Mouse (Mus musculus): ENCODE data around the gene Stam. TPM values are rescaled to one million over a fixed set of nuclear protein-coding genes. Genes with fewer than 3 reads are reported as not detected.

Gene Stam
- 93.9 and 95.8 TPM in 2 replicates for polyA plus RNA-seq (2016; fragmentation: Nextera tagmentation; extraction: Ambion mirVana)

- no peaks in the 10 kb centered on the region for H3K36me3 ChIP-seq
- H3K4me2 ChIP-seq (replicated peaks) = peak within 1 kb of the TSS; percentile 63
- ATAC-seq (ENCODE audit: low FRiP score) = peak; percentile 98
- peak within 1 kb of the TSS; percentile 94 for H3K27ac ChIP-seq
- H3K27me3 ChIP-seq = no peaks in the 10 kb centered on the region
- peak within 1 kb of the TSS; percentile 89 for H3K9ac ChIP-seq
- no peaks in the 10 kb centered on the region for H3K9me3 ChIP-seq (replicated peaks)
- WGBS = under 1% methylated on average over 50 of the region's 50 CpGs
- H3K4me1 ChIP-seq = peaks cover 20% of the 10 kb centered on the region
- H3K4me3 ChIP-seq = peak within 1 kb of the TSS; percentile 59
These were observed at the start of gene Stam for GRCm38 (mm10) chr2:14073362-14074220. Gene Stam (plus strand): TSS chr2:14074098.

DNA sequence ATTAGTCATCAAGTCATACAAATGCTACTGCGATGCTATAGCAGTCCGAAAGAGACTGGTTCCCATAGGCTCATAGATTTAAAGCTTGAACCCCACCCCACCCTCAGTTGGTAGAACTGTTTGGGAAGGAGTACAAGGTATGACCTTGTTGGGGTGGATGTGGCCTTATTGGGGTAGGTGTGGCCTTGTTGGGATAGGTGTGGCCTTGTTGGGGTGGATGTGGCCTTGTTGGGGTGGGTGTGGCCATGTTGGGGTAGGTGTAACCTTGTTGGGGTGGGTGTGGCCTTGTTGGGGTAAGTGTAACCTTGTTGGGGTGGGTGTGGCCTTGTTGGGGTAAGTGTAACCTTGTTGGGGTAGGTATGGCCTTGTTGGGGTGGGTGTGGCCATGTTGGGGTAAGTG is 32.6 kb upstream of the Stam start:
- Histone ChIP-seq H3K4me3 (no peak overlapping the region), H3K36me3 (no peaks in the 10 kb centered on the region), H3K9me3 (replicated peaks) (no peaks in the 10 kb centered on the region), H3K4me1 (0 out of 2 replicates have a peak, but pooled peaks cover 3% of the 10 kb centered on the region), H3K27ac (no peak overlapping the region), H3K27me3 (no peaks in the 10 kb centered on the region), H3K4me2 (replicated peaks) (no peak overlapping the region), H3K9ac (no peak overlapping the region)
- ATAC-seq (ENCODE audit: low FRiP score) = no peak
- WGBS = 100% methylated on average over 2 of the region's 2 CpGs

- H3K27me3 ChIP-seq = no peaks in the 10 kb centered on the region
- no peak overlapping the region for H3K27ac ChIP-seq
- no peaks in the 10 kb centered on the region for H3K36me3 ChIP-seq
- 0 out of 2 replicates have a peak, but pooled peaks have one; percentile 55 for ATAC-seq (ENCODE audit: low FRiP score)
- 75% methylated on average over 3 of the region's 3 CpGs for WGBS
- H3K9me3 ChIP-seq (replicated peaks) = no peaks in the 10 kb centered on the region
- H3K9ac ChIP-seq = no peak overlapping the region
- H3K4me2 ChIP-seq (replicated peaks) = no peak overlapping the region
- 0 out of 2 replicates have a peak, but pooled peaks cover 3% of the 10 kb centered on the region for H3K4me1 ChIP-seq
- H3K4me3 ChIP-seq = no peak overlapping the region
These were observed 30.9 kb upstream of the Stam start for GRCm38 (mm10) chr2:14043011-14043410.

DNA sequence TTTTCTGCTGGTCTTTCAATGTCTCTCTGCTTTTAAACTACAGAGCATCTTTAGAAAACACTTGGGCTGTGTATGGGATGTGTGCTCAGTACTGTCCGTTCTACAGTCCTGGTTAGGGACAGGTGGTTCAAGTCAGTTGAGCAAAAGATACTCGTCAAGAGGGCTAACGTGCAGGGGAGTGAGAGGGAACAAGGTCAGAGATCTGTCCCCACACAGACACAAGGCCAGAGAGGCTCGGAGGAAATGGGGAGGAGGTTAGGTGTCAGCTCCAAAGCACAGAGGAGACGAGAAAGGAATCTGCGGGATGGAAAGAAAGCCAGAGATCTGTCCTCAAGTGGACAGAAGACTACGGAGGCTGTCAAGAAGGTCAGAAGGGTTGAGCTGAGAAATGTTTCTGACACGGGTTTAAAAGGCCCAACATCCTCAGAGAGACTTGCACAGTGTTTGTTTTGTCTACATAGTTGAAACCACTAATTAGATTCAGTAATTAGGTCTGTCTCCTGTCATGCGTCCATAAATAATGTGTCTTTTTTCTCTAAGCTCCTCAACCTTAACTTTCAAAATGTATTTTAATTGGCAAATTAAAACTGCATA is 30.2 kb upstream of the Stam start:
- Histone ChIP-seq H3K4me1 (0 out of 2 replicates have a peak, but pooled peaks cover 4% of the 10 kb centered on the region), H3K27me3 (no peaks in the 10 kb centered on the region), H3K9me3 (replicated peaks) (no peaks in the 10 kb centered on the region), H3K36me3 (no peaks in the 10 kb centered on the region), H3K9ac (no peak overlapping the region), H3K4me2 (replicated peaks) (no peak overlapping the region), H3K27ac (no peak overlapping the region), H3K4me3 (no peak overlapping the region)
- 63% methylated on average over 9 of the region's 9 CpGs for WGBS
- no peak for ATAC-seq (ENCODE audit: low FRiP score)

- peak; percentile 83 for ATAC-seq (ENCODE audit: low FRiP score)
- no peak overlapping the region for H3K27ac ChIP-seq
- H3K27me3 ChIP-seq = no peaks in the 10 kb centered on the region
- no peak overlapping the region for H3K9ac ChIP-seq
- no peaks in the 10 kb centered on the region for H3K9me3 ChIP-seq (replicated peaks)
- no peak overlapping the region for H3K4me3 ChIP-seq
- 0 out of 2 replicates have a peak, but pooled peaks cover 3% of the 10 kb centered on the region for H3K4me1 ChIP-seq
- H3K4me2 ChIP-seq (replicated peaks) = no peak overlapping the region
- no peaks in the 10 kb centered on the region for H3K36me3 ChIP-seq
These were observed 25.5 kb upstream of the Stam start for GRCm38 (mm10) chr2:14048381-14048780.

GRCm38 (mm10) chr2:14048808-14049207 is 25.1 kb upstream of the Stam start:
- Histone ChIP-seq H3K9ac (no peak overlapping the region), H3K4me1 (peaks cover 5% of the 10 kb centered on the region; the same call in 1 of the 2 replicates), H3K36me3 (no peaks in the 10 kb centered on the region), H3K4me3 (no peak overlapping the region), H3K27ac (no peak overlapping the region), H3K9me3 (replicated peaks) (no peaks in the 10 kb centered on the region), H3K27me3 (no peaks in the 10 kb centered on the region), H3K4me2 (replicated peaks) (no peak overlapping the region)
- 80% methylated on average over 5 of the region's 5 CpGs for WGBS
- no peak for ATAC-seq (ENCODE audit: low FRiP score)

DNA sequence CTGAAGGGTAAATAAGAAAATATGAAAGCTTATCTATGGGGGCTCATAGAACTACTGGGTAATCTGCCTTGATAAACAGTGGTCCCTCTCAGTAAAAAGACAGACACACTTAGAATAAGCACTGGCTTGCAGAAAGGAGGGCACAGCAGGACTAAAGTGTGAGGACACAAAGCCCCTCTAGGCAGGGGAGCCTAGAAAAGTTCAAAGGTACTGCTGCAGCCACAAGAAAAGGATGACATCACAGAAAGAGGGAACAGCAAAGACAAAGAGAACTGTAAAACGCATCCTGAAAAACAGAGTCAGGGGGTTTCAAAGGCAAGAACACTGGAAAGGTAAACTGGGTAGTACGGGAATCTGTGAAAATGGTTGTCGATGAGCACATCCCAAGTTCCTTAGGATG is 20.3 kb upstream of the Stam start:
- H3K4me2 ChIP-seq (replicated peaks) = no peak overlapping the region
- peaks cover 11% of the 10 kb centered on the region for H3K4me1 ChIP-seq
- WGBS = 42% methylated on average over 3 of the region's 3 CpGs
- no peak overlapping the region for H3K4me3 ChIP-seq
- H3K27me3 ChIP-seq = no peaks in the 10 kb centered on the region
- no peak overlapping the region for H3K27ac ChIP-seq
- ATAC-seq (ENCODE audit: low FRiP score) = no peak
- H3K9ac ChIP-seq = no peak overlapping the region
- H3K36me3 ChIP-seq = no peaks in the 10 kb centered on the region
- no peaks in the 10 kb centered on the region for H3K9me3 ChIP-seq (replicated peaks)

- no peak overlapping the region for H3K9ac ChIP-seq
- peaks cover 8% of the 10 kb centered on the region for H3K4me1 ChIP-seq
- H3K4me3 ChIP-seq = no peak overlapping the region
- no peak overlapping the region for H3K4me2 ChIP-seq (replicated peaks)
- ATAC-seq (ENCODE audit: low FRiP score) = no peak
- no peaks in the 10 kb centered on the region for H3K36me3 ChIP-seq
- 53% methylated on average over 3 of the region's 3 CpGs for WGBS
- H3K27me3 ChIP-seq = no peaks in the 10 kb centered on the region
- H3K27ac ChIP-seq = no peak overlapping the region
- no peaks in the 10 kb centered on the region for H3K9me3 ChIP-seq (replicated peaks)
These were observed 19.7 kb upstream of the Stam start for GRCm38 (mm10) chr2:14054163-14054562.

DNA sequence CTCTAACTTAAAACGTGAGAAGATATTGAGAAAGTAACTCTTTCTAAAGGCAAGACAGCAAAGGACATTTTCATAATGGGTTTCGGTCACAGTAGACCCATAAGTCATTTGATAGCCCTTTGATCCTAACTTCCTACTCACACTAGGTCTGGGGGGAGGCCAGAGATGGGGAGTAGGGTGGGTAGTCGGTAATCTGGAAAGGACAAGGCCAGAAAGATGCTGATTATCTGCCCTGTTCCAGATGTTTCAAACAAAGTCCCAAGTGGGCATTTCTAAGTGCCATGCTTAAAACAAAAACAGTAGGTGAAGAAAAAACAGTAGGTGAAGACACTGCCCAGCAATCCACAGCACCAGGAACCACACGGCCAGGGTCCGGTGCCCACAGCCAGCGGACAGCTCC is 19.2 kb upstream of the Stam start:
- Histone ChIP-seq H3K4me2 (replicated peaks) (peak overlapping the region; percentile 77), H3K36me3 (no peaks in the 10 kb centered on the region), H3K27ac (peak overlapping the region; percentile 95), H3K4me3 (peak overlapping the region; percentile 72), H3K9me3 (replicated peaks) (no peaks in the 10 kb centered on the region), H3K9ac (peak overlapping the region; percentile 79), H3K27me3 (no peaks in the 10 kb centered on the region), H3K4me1 (peaks cover 8% of the 10 kb centered on the region)
- WGBS = 4% methylated on average over 6 of the region's 6 CpGs
- ATAC-seq (ENCODE audit: low FRiP score) = peak; percentile 21

- peak overlapping the region; percentile 79 for H3K9ac ChIP-seq
- under 1% methylated on average over 55 of the region's 58 CpGs for WGBS
- peak; percentile 94 for ATAC-seq (ENCODE audit: low FRiP score)
These were observed 18.7 kb upstream of the Stam start for GRCm38 (mm10) chr2:14055168-14055565.

GRCm38 (mm10) chr2:14055566-14056331 is 18.1 kb upstream of the Stam start, which contains the start of gene Hacd1:
Gene Hacd1 (minus strand): TSS chr2:14056135.
- peak within 1 kb of the TSS; percentile 79 for H3K9ac ChIP-seq
- under 1% methylated on average over 59 of the region's 101 CpGs for WGBS
- peaks cover 8% of the 10 kb centered on the region for H3K4me1 ChIP-seq
- no peaks in the 10 kb centered on the region for H3K27me3 ChIP-seq
- no peaks in the 10 kb centered on the region for H3K36me3 ChIP-seq
- ATAC-seq (ENCODE audit: low FRiP score) = peak; percentile 90
- no peaks in the 10 kb centered on the region for H3K9me3 ChIP-seq (replicated peaks)
- peak within 1 kb of the TSS; percentile 95 for H3K27ac ChIP-seq
- H3K4me3 ChIP-seq = peak within 1 kb of the TSS; percentile 72
- H3K4me2 ChIP-seq (replicated peaks) = peak within 1 kb of the TSS; percentile 77

More at GRCm38 (mm10) chr2:14055168-14055565, 18.7 kb upstream of the Stam start:
- Histone ChIP-seq H3K4me3 (peak overlapping the region; percentile 72), H3K9me3 (replicated peaks) (no peaks in the 10 kb centered on the region), H3K4me1 (peaks cover 8% of the 10 kb centered on the region), H3K4me2 (replicated peaks) (peak overlapping the region; percentile 77), H3K36me3 (no peaks in the 10 kb centered on the region), H3K27me3 (no peaks in the 10 kb centered on the region), H3K27ac (peak overlapping the region; percentile 95)
